Mouse (Mus musculus) thymus, adult 2 months (tissue): ENCODE measurements around the gene S100pbp.

ENCODE experiments used
- CTCF ChIP-seq: fragments of 200-500 bp; IDR thresholded peaks from 2 replicates; pipeline ENCODE4 v1.5.1; 2012; ENCODE audit warnings: mild to moderate bottlenecking, control low read depth, low read length, moderate library complexity, borderline replicate concordance; ENCODE audit not compliant: control insufficient read depth, poor library complexity, insufficient read depth; ENCODE audit errors: extremely low read depth
- POLR2A ChIP-seq: fragments of 200-500 bp; IDR thresholded peaks from 2 replicates; pipeline ENCODE4 v1.6.1; 2012; ENCODE audit warnings: mild to moderate bottlenecking, low read length, control low read depth, moderate library complexity; ENCODE audit not compliant: control insufficient read depth, poor library complexity, insufficient read depth; ENCODE audit errors: extremely low read depth

DNA sequence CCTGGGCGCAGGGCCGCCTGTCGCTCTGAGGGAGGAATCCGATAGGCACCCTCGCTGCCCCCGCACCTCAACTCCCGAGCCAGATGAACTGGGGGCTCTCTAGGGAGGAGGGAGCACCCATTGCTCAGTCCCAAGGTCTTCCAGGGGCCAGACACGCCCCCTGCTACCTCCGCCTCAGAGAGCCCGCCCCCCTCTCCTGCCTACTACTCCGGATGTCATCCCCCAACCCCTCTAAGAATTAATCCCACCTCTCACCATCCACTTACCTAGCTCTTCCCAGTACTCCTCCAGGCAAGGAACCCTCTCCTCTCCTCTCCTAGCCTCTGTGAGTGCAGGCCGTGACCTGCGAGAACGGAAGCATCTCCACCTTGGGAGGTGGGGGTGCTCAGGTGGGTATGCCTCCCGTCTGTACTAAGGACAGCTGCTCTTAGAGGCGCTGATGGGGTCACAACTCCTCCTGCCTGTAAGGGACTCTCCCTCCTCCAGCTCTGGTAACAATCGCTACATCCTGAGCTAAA, 67.9 kb downstream of the S100pbp start, which contains the start of gene Hpca:
- TF ChIP-seq CTCF, result no peak
- no peak for TF ChIP-seq POLR2A
